Mouse (Mus musculus): ENCODE data around the gene Rps13. TPM values are rescaled to one million over a fixed set of nuclear protein-coding genes. Genes with fewer than 3 reads are reported as not detected.

Gene Rps13
- total and polyA plus RNA-seq, 3 experiments, result 388 to 1,979 (median 1,623) TPM

- H3K36me3 ChIP-seq (replicated peaks in 1 of 2; ENCODE audit: control insufficient read depth in 1 of 2, insufficient read depth in 1 of 2, low read length in 1 of 2), result no peaks in the 10 kb centered on the region
- H3K79me2 ChIP-seq (replicated peaks; ENCODE audit: control insufficient read depth, extremely low read depth, insufficient read depth, poor library complexity, severe bottlenecking), result no peaks in the 10 kb centered on the region
- H3K9ac ChIP-seq (ENCODE audit: insufficient read depth, low read depth), result no peak overlapping the region
- H3K4me3 ChIP-seq (replicated peaks in 1 of 3; ENCODE audit: low read depth in 2 of 3, low read length in 2 of 3, poor library complexity in 1 of 3), result no peak overlapping the region
- peaks cover 0 to 19% of the 10 kb centered on the region in 2 experiments; a peak in 3 of 4 replicates for H3K4me1 ChIP-seq (ENCODE audit: control insufficient read depth in 1 of 2, insufficient read depth in 2 of 2)
- no peaks in the 10 kb centered on the region for H3K9me3 ChIP-seq (replicated peaks; ENCODE audit: low read length)
- in situ Hi-C loops (cut with MboI; ENCODE audit: low pct_ligation_motif_present, low pct_unique_long_range_greater_than_20kb, low sequenced_read_pairs) (no loop called here), dilution Hi-C loops (cut with MboI; ENCODE audit: extremely low pct_ligation_motif_present, extremely low pct_unique_long_range_greater_than_20kb, low sequenced_read_pairs) (no loop called here)
- TF ChIP-seq SIN3A (IDR thresholded peaks at IDR 0.05; ENCODE audit: low read length) (no peak), ETS1 (conservative IDR thresholded peaks at IDR 0.05; ENCODE audit: low read depth, low read length) (no peak), TBP (conservative IDR thresholded peaks at IDR 0.05; ENCODE audit: low read depth, low read length) (no peak), UBTF (IDR thresholded peaks at IDR 0.05; ENCODE audit: low read depth, low read length) (no peak), ZNF384 (IDR thresholded peaks at IDR 0.05; ENCODE audit: low read depth, low read length) (no peak)
- no peak for DNase-seq (ENCODE audit: extremely low read depth)
- no peaks in the 10 kb centered on the region for H3K27me3 ChIP-seq (replicated peaks)
- no peak overlapping the region for H3K27ac ChIP-seq (ENCODE audit: insufficient read depth, low read depth)
- no peak overlapping the region for H3K4me2 ChIP-seq (ENCODE audit: insufficient read depth, low read depth, poor library complexity, severe bottlenecking)
These were observed 46.0 kb downstream of the Rps13 start for GRCm38 (mm10) chr7:116287959-116288358.

- no peak overlapping the region for H3K4me2 ChIP-seq (ENCODE audit: insufficient read depth, low read depth, poor library complexity, severe bottlenecking)
These were observed 47.2 kb downstream of the Rps13 start for GRCm38 (mm10) chr7:116286611-116287355.

GRCm38 (mm10) chr7:116286173-116286572 is 47.8 kb downstream of the Rps13 start:
- no peak for DNase-seq (ENCODE audit: extremely low read depth)
- H3K9me3 ChIP-seq (replicated peaks; ENCODE audit: low read length), result no peaks in the 10 kb centered on the region
- dilution Hi-C loops (cut with MboI; ENCODE audit: extremely low pct_ligation_motif_present, extremely low pct_unique_long_range_greater_than_20kb, low sequenced_read_pairs) (no loop called here), in situ Hi-C loops (cut with MboI; ENCODE audit: low pct_ligation_motif_present, low pct_unique_long_range_greater_than_20kb, low sequenced_read_pairs) (no loop called here)
- H3K4me3 ChIP-seq (replicated peaks in 1 of 3; ENCODE audit: low read depth in 2 of 3, low read length in 2 of 3, poor library complexity in 1 of 3), result no peak overlapping the region
- H3K27ac ChIP-seq (ENCODE audit: insufficient read depth, low read depth), result no peak overlapping the region
- no peak for TF ChIP-seq ZNF384 (IDR thresholded peaks at IDR 0.05; ENCODE audit: low read depth, low read length)
- peak; percentile 26; the same call in 1 of the 2 replicates for TF ChIP-seq ZKSCAN1 (IDR thresholded peaks at IDR 0.05; ENCODE audit: borderline replicate concordance, low read depth, low read length)
- no peaks in the 10 kb centered on the region for H3K27me3 ChIP-seq (replicated peaks)
- H3K4me2 ChIP-seq (ENCODE audit: insufficient read depth, low read depth, poor library complexity, severe bottlenecking), result no peak overlapping the region
- H3K79me2 ChIP-seq (replicated peaks; ENCODE audit: control insufficient read depth, extremely low read depth, insufficient read depth, poor library complexity, severe bottlenecking), result no peaks in the 10 kb centered on the region
- H3K36me3 ChIP-seq (replicated peaks in 1 of 2; ENCODE audit: control insufficient read depth in 1 of 2, insufficient read depth in 1 of 2, low read length in 1 of 2), result no peaks in the 10 kb centered on the region
- no peak overlapping the region for H3K9ac ChIP-seq (ENCODE audit: insufficient read depth, low read depth)
- peaks cover 4 to 25% of the 10 kb centered on the region in 2 experiments for H3K4me1 ChIP-seq (ENCODE audit: control insufficient read depth in 1 of 2, insufficient read depth in 2 of 2)

More at GRCm38 (mm10) chr7:116286611-116287355, 47.2 kb downstream of the Rps13 start:
- Histone ChIP-seq H3K27me3 (replicated peaks) (no peaks in the 10 kb centered on the region), H3K79me2 (replicated peaks; ENCODE audit: control insufficient read depth, extremely low read depth, insufficient read depth, poor library complexity, severe bottlenecking) (no peaks in the 10 kb centered on the region), H3K27ac (ENCODE audit: insufficient read depth, low read depth) (no peak overlapping the region), H3K9ac (ENCODE audit: insufficient read depth, low read depth) (no peak overlapping the region), H3K4me1 (ENCODE audit: control insufficient read depth in 1 of 2, insufficient read depth in 2 of 2) (peaks cover 0 to 19% of the 10 kb centered on the region in 2 experiments; a peak in 3 of 4 replicates), H3K36me3 (replicated peaks in 1 of 2; ENCODE audit: control insufficient read depth in 1 of 2, insufficient read depth in 1 of 2, low read length in 1 of 2) (no peaks in the 10 kb centered on the region), H3K4me3 (replicated peaks in 1 of 3; ENCODE audit: low read depth in 2 of 3, low read length in 2 of 3, poor library complexity in 1 of 3) (no peak overlapping the region), H3K9me3 (replicated peaks; ENCODE audit: low read length) (no peaks in the 10 kb centered on the region)
- dilution Hi-C loops (cut with MboI; ENCODE audit: extremely low pct_ligation_motif_present, extremely low pct_unique_long_range_greater_than_20kb, low sequenced_read_pairs), result no loop called here
- TF ChIP-seq MYC (IDR thresholded peaks at IDR 0.05; ENCODE audit: low read depth, low read length), result no peak
- TF ChIP-seq UBTF (IDR thresholded peaks at IDR 0.05; ENCODE audit: low read depth, low read length), result no peak
- no peak for TF ChIP-seq KAT2A (IDR thresholded peaks at IDR 0.05; ENCODE audit: insufficient replicate concordance, low read length)
- TF ChIP-seq CHD1 (IDR thresholded peaks at IDR 0.05; ENCODE audit: low read depth, low read length), result no peak
- no peak for TF ChIP-seq BHLHE40 (IDR thresholded peaks at IDR 0.05; ENCODE audit: low read depth, low read length)
- no peak for TF ChIP-seq POLR2AphosphoS2 (IDR thresholded peaks at IDR 0.05; ENCODE audit: low read depth, low read length)
- TF ChIP-seq TBP (conservative IDR thresholded peaks at IDR 0.05; ENCODE audit: low read depth, low read length), result no peak
- no peak for TF ChIP-seq SIN3A (IDR thresholded peaks at IDR 0.05; ENCODE audit: low read length)
- no peak for TF ChIP-seq NRF1 (IDR thresholded peaks at IDR 0.05; ENCODE audit: low read depth, low read length)
- TF ChIP-seq IRF4 (IDR thresholded peaks at IDR 0.05; ENCODE audit: low read depth, low read length), result no peak
- TF ChIP-seq ZKSCAN1 (IDR thresholded peaks at IDR 0.05; ENCODE audit: borderline replicate concordance, low read depth, low read length), result no peak
- no peak for TF ChIP-seq ETS1 (conservative IDR thresholded peaks at IDR 0.05; ENCODE audit: low read depth, low read length)
- no peak for TF ChIP-seq JUND (conservative IDR thresholded peaks at IDR 0.05; ENCODE audit: low read depth, low read length)
- no peak for TF ChIP-seq ZC3H11A (IDR thresholded peaks at IDR 0.05; ENCODE audit: low read depth, low read length)
- no peak for TF ChIP-seq MXI1 (IDR thresholded peaks at IDR 0.05; ENCODE audit: low read depth, low read length)
- no peak for TF ChIP-seq USF1 (IDR thresholded peaks at IDR 0.05; ENCODE audit: low read depth, low read length)
- no peak for TF ChIP-seq TCF12 (IDR thresholded peaks at IDR 0.05; ENCODE audit: low read depth, low read length)
- in situ Hi-C loops (cut with MboI; ENCODE audit: low pct_ligation_motif_present, low pct_unique_long_range_greater_than_20kb, low sequenced_read_pairs), result no loop called here
- no peak for DNase-seq (ENCODE audit: extremely low read depth)

All from CH12.LX (cell line).